Mouse (Mus musculus): ENCODE data around the gene Mfsd6l.

DNA sequence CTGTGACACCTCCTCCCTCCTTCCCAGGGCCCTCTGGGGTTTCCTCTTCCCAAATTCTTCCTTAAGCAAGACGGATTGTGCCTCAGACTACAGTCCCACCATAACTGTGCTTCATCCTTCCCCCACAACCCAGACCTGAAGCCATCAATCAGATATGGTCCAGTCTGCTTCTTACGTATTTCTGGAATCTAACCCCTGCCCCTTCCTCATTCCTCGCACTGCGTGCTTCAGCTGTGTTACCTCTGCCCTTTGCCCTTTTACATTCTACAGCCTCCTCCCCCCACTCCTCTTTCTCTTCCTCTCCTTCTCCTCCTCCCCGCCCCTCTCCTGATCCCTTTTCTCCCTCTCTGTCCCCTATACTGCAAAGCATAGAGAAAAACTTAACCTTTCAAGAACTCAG lies 35.7 kb downstream of the Mfsd6l start:
- TF ChIP-seq EP300 (IDR thresholded peaks at IDR 0.05; ENCODE audit: low read depth) (no peak), CTCF (IDR thresholded peaks at IDR 0.05; ENCODE audit: low read depth) (no peak)
